Mouse (Mus musculus): ENCODE data around the gene Hoxa6. TPM values are rescaled to one million over a fixed set of nuclear protein-coding genes. Genes with fewer than 3 reads are reported as not detected.

The Hoxa6 gene
- polyA plus RNA-seq, 1 experiment, result 1.7 TPM

DNA sequence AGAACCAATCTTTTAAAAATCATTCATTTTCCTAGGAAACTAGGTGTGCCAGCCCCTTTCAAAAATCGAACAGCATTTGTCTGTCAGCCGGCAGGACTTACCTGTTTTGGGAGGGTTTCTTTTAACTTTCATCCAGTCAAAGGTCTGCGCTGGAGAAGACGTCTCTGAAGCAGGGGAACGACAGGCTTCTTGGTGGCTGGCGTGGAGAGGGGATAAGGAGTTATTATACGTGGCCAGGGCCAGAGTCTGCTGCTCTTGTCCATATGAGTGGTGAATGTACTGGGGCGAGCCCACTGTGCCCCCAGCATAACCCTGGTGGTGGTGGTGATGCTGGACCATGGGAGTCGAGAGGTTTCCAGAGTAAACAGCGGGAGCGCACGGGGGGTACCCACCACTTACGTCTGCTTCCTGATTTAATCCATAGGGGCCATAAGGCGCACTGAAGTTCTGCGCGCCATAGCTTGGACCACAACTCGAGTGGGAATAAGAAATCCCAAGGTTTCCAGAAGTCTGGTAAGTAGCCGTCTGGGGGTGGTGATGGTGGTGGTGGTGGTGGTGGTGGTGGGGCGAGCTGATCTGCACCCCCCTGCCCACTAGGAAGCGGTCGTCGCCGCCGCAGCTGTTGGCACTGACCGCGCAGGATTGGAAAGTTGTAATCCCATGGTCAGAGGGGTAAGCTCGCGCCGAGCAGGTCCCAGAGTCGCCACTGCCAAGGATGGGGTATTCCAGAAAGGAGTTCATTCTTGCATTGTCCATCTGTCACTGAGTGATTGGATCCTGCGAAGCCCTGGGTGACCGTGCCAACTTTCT is 50.9 kb downstream of the Hoxa6 start:
- TF ChIP-seq POLR2A (IDR thresholded peaks at IDR 0.05; ENCODE audit: borderline replicate concordance, extremely low read depth, low read depth, low read length) (no peak), CTCF (IDR thresholded peaks at IDR 0.05; ENCODE audit: insufficient read depth, low read length) (no peak)
- Histone ChIP-seq H3K4me1 (ENCODE audit: control insufficient read depth, insufficient read depth, low read length) (peaks cover 3% of the 10 kb centered on the region; the same call in 1 of the 2 replicates), H3K4me3 (replicated peaks; ENCODE audit: extremely low read depth, low read depth, low read length) (peak overlapping the region; percentile 91)
- 10% methylated on average over 32 of the region's 32 CpGs for WGBS
- DNase-seq, result peak; percentile 5

DNA sequence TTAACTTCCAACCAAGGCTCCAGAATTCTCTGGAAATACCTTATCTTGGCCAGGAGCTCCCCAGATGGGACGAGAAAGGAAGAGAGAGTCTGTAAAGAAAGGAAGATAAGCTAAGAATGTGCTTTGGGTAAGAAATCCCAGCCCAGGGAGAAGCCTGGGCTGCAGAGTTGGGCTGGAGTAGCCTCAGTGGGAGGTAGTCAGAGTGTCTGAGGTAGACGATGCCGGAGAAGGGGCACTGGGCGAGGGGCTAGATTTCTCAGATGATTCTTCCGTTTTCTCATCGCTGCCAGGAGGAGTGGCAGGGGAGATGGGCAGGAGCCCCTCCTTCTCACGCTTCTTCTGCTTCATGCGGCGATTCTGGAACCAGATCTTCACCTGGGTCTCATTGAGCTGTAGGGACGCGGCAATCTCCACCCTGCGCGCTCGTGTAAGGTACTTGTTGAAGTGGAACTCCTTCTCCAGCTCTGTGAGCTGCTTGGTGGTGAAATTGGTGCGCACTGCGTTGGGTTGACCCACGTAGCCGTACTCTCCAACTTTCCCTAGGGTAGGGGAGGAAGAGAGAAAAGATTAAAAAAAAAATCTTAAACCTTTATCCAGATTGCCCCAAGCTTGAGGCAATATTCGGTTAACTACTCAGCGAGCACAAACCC is 51.8 kb downstream of the Hoxa6 start:
- TF ChIP-seq POLR2A (IDR thresholded peaks at IDR 0.05; ENCODE audit: borderline replicate concordance, extremely low read depth, low read depth, low read length) (no peak), CTCF (IDR thresholded peaks at IDR 0.05; ENCODE audit: insufficient read depth, low read length) (no peak)
- no peak overlapping the region for H3K4me3 ChIP-seq (replicated peaks; ENCODE audit: extremely low read depth, low read depth, low read length)
- peaks cover 3% of the 10 kb centered on the region; the same call in 1 of the 2 replicates for H3K4me1 ChIP-seq (ENCODE audit: control insufficient read depth, insufficient read depth, low read length)
- WGBS, result 46% methylated on average over 20 of the region's 20 CpGs
- DNase-seq, result no peak

Other genes with a start within 250 kb of the Hoxa6 start
- gene Skap2, start 196.2 kb downstream of the Hoxa6 start, polyA plus RNA-seq (2012; rRNA removed), result 13.7 and 25.4 TPM in 2 replicates
- gene Hoxa1, start 50.4 kb downstream of the Hoxa6 start, polyA plus RNA-seq (2012; rRNA removed), result 1.4 and 1.9 TPM in 2 replicates
- 4.2 and 4.7 TPM in 2 replicates for gene Hoxa2, start 43.9 kb downstream of the Hoxa6 start, polyA plus RNA-seq (2012; rRNA removed)
- 0.26 and 0.31 TPM in 2 replicates for gene 5730596B20Rik, start 31.2 kb downstream of the Hoxa6 start, polyA plus RNA-seq (2012; rRNA removed)
- 5.7 and 8.4 TPM in 2 replicates for gene Hoxa4, start 17.0 kb downstream of the Hoxa6 start, polyA plus RNA-seq (2012; rRNA removed)
- gene Hoxa5, start 4.1 kb downstream of the Hoxa6 start, polyA plus RNA-seq (2012; rRNA removed), result 29.1 and 46.9 TPM in 2 replicates
- 12.8 and 13.4 TPM in 2 replicates for gene Hoxa3, start 4.6 kb upstream of the Hoxa6 start, polyA plus RNA-seq (2012; rRNA removed)
- gene Gm28308, start 4.6 kb upstream of the Hoxa6 start, polyA plus RNA-seq (2012; rRNA removed), result 0.37 and 0.39 TPM in 2 replicates
- gene Hoxa7, start 13.1 kb upstream of the Hoxa6 start, polyA plus RNA-seq (2012; rRNA removed), result 6.6 and 8.3 TPM in 2 replicates
- 0.23 TPM in 1 of 2 replicates, not detected in the other for gene Hoxa9, start 22.4 kb upstream of the Hoxa6 start, polyA plus RNA-seq (2012; rRNA removed)
- 0.23 TPM in 1 of 2 replicates, not detected in the other for gene Hoxa10, start 32.1 kb upstream of the Hoxa6 start, polyA plus RNA-seq (2012; rRNA removed)
- gene Hoxa11, start 37.1 kb upstream of the Hoxa6 start, polyA plus RNA-seq (2012; rRNA removed), result not detected in 2 replicates
- gene Hoxa13, start 52.2 kb upstream of the Hoxa6 start, polyA plus RNA-seq (2012; rRNA removed), result 0.22 TPM in 1 of 2 replicates, not detected in the other
- 0.05 TPM in 1 of 2 replicates, not detected in the other for gene Evx1, start 104.8 kb upstream of the Hoxa6 start, polyA plus RNA-seq (2012; rRNA removed)

All from lung, adult 2 months (tissue).